15 mouse cellular contexts compared by ENCODE assay signal in genomic region chr12:3905436-3905835, GRCm38 (mm10). TPM values are rescaled to one million over a fixed set of nuclear protein-coding genes. Genes with fewer than 3 reads are reported as not detected.
"Had no signal": no experiment of that assay in that cellular context is flagged by ENCODE, and none has a peak within 500 bp of the region (broad histone marks: within the 10 kb centered on the region; RNA-seq: fewer than 3 reads in every experiment).

No protein-coding gene starts in this region.

- DNase-seq: lung, adult 18-20 months; lung, embryonic 14.5 days; lung, postnatal 10 days; lung, postnatal 4 days; right cerebral cortex, postnatal 14 days; thymus, adult 2 months; thymus, postnatal 25 days; thymus, postnatal 4 days had no signal

- H3K9me3 ChIP-seq: midbrain, embryonic 12.5 days; midbrain, embryonic 15.5 days; neural tube, embryonic 12.5 days; stomach, embryonic 15.5 days had no signal

- H3K4me1 ChIP-seq: midbrain, embryonic 12.5 days; midbrain, embryonic 15.5 days; neural tube, embryonic 12.5 days; stomach, embryonic 15.5 days had no signal

- H3K4me2 ChIP-seq: lung, embryonic 14.5 days; midbrain, embryonic 12.5 days; midbrain, embryonic 15.5 days; neural tube, embryonic 12.5 days; stomach, embryonic 15.5 days had no signal

- H3K27ac ChIP-seq: liver, embryonic 14.5 days; midbrain, embryonic 12.5 days; midbrain, embryonic 15.5 days; neural tube, embryonic 12.5 days; stomach, embryonic 15.5 days; stomach, postnatal 0 days had no signal

- H3K9ac ChIP-seq: liver, embryonic 14.5 days; lung, embryonic 14.5 days; midbrain, embryonic 12.5 days; midbrain, embryonic 15.5 days; neural tube, embryonic 12.5 days; stomach, embryonic 15.5 days had no signal

- H3K27me3 ChIP-seq: midbrain, embryonic 12.5 days; midbrain, embryonic 15.5 days; neural tube, embryonic 12.5 days; stomach, embryonic 15.5 days had no signal

- ATAC-seq: midbrain, embryonic 15.5 days had no signal

- H3K4me3 ChIP-seq: midbrain, embryonic 12.5 days; midbrain, embryonic 15.5 days; neural tube, embryonic 12.5 days; stomach, embryonic 15.5 days had no signal

RNA-seq across cellular contexts. Expression of gene Pomc, which starts 49.3 kb away (rescaled TPM):
- total RNA-seq: monocyte, adult 5-6 weeks had no signal
